Mouse (Mus musculus): Measurements from ENCODE around the gene Ctf1. TPM values are rescaled to one million over a fixed set of nuclear protein-coding genes. Genes with fewer than 3 reads are reported as not detected.
"Not testable (repeated sequence)": the region's sequence is repeated elsewhere in the genome, so short reads cannot be mapped to it uniquely, and the experiment has no call there.

Ctf1 gene
- polyA plus RNA-seq, 1 experiment from 2014 or later, result 6.5 TPM

- Histone ChIP-seq H3K36me3 (no peaks in the 10 kb centered on the region), H3K4me3 (no peak overlapping the region), H3K27me3 (ENCODE audit: insufficient read depth, poor library complexity, severe bottlenecking) (peaks cover 14% of the 10 kb centered on the region; the same call in 1 of the 2 replicates), H3K27ac (no peak overlapping the region), H3K4me1 (peaks cover 12% of the 10 kb centered on the region), H3K9me3 (no peaks in the 10 kb centered on the region)
- no peak for DNase-seq (ENCODE audit: low spot score)
- WGBS, result 78% methylated on average over 6 of the region's 6 CpGs
These were observed 6.7 kb downstream of the Ctf1 start for GRCm38 (mm10) chr7:127719258-127719657.

- Histone ChIP-seq H3K27me3 (ENCODE audit: insufficient read depth, poor library complexity, severe bottlenecking) (peaks cover 21% of the 10 kb centered on the region; the same call in 1 of the 2 replicates), H3K4me3 (no peak overlapping the region), H3K27ac (no peak overlapping the region), H3K9me3 (no peaks in the 10 kb centered on the region), H3K4me1 (no peaks in the 10 kb centered on the region), H3K36me3 (no peaks in the 10 kb centered on the region)
- WGBS, result 44% methylated on average over 2 of the region's 2 CpGs
- peak; percentile 67 for DNase-seq (ENCODE audit: low spot score)
These were observed 13.0 kb downstream of the Ctf1 start for GRCm38 (mm10) chr7:127725490-127725889.

- Histone ChIP-seq H3K27ac (no peak overlapping the region), H3K27me3 (ENCODE audit: insufficient read depth, poor library complexity, severe bottlenecking) (peaks cover 21% of the 10 kb centered on the region; the same call in 1 of the 2 replicates), H3K4me3 (no peak overlapping the region), H3K36me3 (no peaks in the 10 kb centered on the region), H3K4me1 (no peaks in the 10 kb centered on the region), H3K9me3 (no peaks in the 10 kb centered on the region)
- WGBS, result 57% methylated on average over 6 of the region's 6 CpGs
- peak; percentile 68 for DNase-seq (ENCODE audit: low spot score)
These were observed 13.4 kb downstream of the Ctf1 start for GRCm38 (mm10) chr7:127725924-127726323.

- no peak overlapping the region for H3K27ac ChIP-seq
- WGBS, result 78% methylated on average over 7 of the region's 7 CpGs
- peaks cover 21% of the 10 kb centered on the region; the same call in 1 of the 2 replicates for H3K27me3 ChIP-seq (ENCODE audit: insufficient read depth, poor library complexity, severe bottlenecking)
- no peaks in the 10 kb centered on the region for H3K36me3 ChIP-seq
- no peak overlapping the region for H3K4me3 ChIP-seq
- no peaks in the 10 kb centered on the region for H3K4me1 ChIP-seq
- H3K9me3 ChIP-seq, result no peaks in the 10 kb centered on the region
- DNase-seq (ENCODE audit: low spot score), result peak; percentile 56
These were observed 15.4 kb downstream of the Ctf1 start for GRCm38 (mm10) chr7:127727898-127728297.

- no peaks in the 10 kb centered on the region for H3K9me3 ChIP-seq
- DNase-seq (ENCODE audit: low spot score), result no peak
- WGBS, result 60% methylated on average over 4 of the region's 4 CpGs
- no peaks in the 10 kb centered on the region for H3K36me3 ChIP-seq
- peaks cover 14% of the 10 kb centered on the region; the same call in 1 of the 2 replicates for H3K27me3 ChIP-seq (ENCODE audit: insufficient read depth, poor library complexity, severe bottlenecking)
- no peak overlapping the region for H3K4me3 ChIP-seq
- no peaks in the 10 kb centered on the region for H3K4me1 ChIP-seq
- no peak overlapping the region for H3K27ac ChIP-seq
These were observed 17.6 kb downstream of the Ctf1 start for GRCm38 (mm10) chr7:127730170-127730569.

- H3K27me3 ChIP-seq (ENCODE audit: insufficient read depth, poor library complexity, severe bottlenecking); H3K4me1 ChIP-seq; DNase-seq (ENCODE audit: low spot score); H3K4me3 ChIP-seq; H3K9me3 ChIP-seq; H3K27ac ChIP-seq; H3K36me3 ChIP-seq: not testable (repeated sequence)
- WGBS, result 100% methylated on average over 1 of the region's 5 CpGs
These were observed 19.5 kb downstream of the Ctf1 start, which contains the start of gene Ctf2 for GRCm38 (mm10) chr7:127732066-127732465. Gene Ctf2 (minus strand): TSS chr7:127732166.

GRCm38 (mm10) chr7:127744366-127745045 lies 32.0 kb downstream of the Ctf1 start, which contains the start of gene Fbxl19:
Gene Fbxl19 (plus strand): TSS chr7:127744543.
- Histone ChIP-seq H3K9me3 (no peaks in the 10 kb centered on the region), H3K36me3 (peaks cover 17% of the 10 kb centered on the region), H3K4me1 (peaks cover 30% of the 10 kb centered on the region), H3K4me3 (peak within 1 kb of the TSS; percentile 86), H3K27me3 (ENCODE audit: insufficient read depth, poor library complexity, severe bottlenecking) (peaks cover 6% of the 10 kb centered on the region; the same call in 1 of the 2 replicates), H3K27ac (peak within 1 kb of the TSS; percentile 96)
- WGBS, result under 1% methylated on average over 26 of the region's 26 CpGs
- DNase-seq (ENCODE audit: low spot score), result peak; percentile 85

- peaks cover 14% of the 10 kb centered on the region for H3K27me3 ChIP-seq (ENCODE audit: insufficient read depth, poor library complexity, severe bottlenecking)
- H3K9me3 ChIP-seq, result no peaks in the 10 kb centered on the region
- WGBS, result under 1% methylated on average over 19 of the region's 19 CpGs
- H3K36me3 ChIP-seq, result peaks cover 24% of the 10 kb centered on the region
- peak overlapping the region; percentile 96 for H3K27ac ChIP-seq
- peak overlapping the region; percentile 86 for H3K4me3 ChIP-seq
- peaks cover 30% of the 10 kb centered on the region for H3K4me1 ChIP-seq
- peak; percentile 98 for DNase-seq (ENCODE audit: low spot score)
These were observed 32.7 kb downstream of the Ctf1 start for GRCm38 (mm10) chr7:127745251-127745651.

GRCm38 (mm10) chr7:127745652-127746493 lies 33.3 kb downstream of the Ctf1 start:
- Histone ChIP-seq H3K4me3 (peak overlapping the region; percentile 86), H3K36me3 (peaks cover 30% of the 10 kb centered on the region), H3K9me3 (no peaks in the 10 kb centered on the region), H3K27ac (peak overlapping the region; percentile 96), H3K27me3 (ENCODE audit: insufficient read depth, poor library complexity, severe bottlenecking) (peaks cover 20% of the 10 kb centered on the region), H3K4me1 (peaks cover 30% of the 10 kb centered on the region)
- peak; percentile 98 for DNase-seq (ENCODE audit: low spot score)
- WGBS, result under 1% methylated on average over 37 of the region's 39 CpGs

- WGBS, result under 1% methylated on average over 46 of the region's 62 CpGs
- Histone ChIP-seq H3K27me3 (ENCODE audit: insufficient read depth, poor library complexity, severe bottlenecking) (peaks cover 29% of the 10 kb centered on the region), H3K4me1 (peaks cover 30% of the 10 kb centered on the region), H3K4me3 (peak overlapping the region; percentile 86), H3K9me3 (no peaks in the 10 kb centered on the region), H3K27ac (peak overlapping the region; percentile 96), H3K36me3 (peaks cover 40% of the 10 kb centered on the region)
- peak; percentile 81 for DNase-seq (ENCODE audit: low spot score)
These were observed 34.3 kb downstream of the Ctf1 start for GRCm38 (mm10) chr7:127746494-127747491.

- Histone ChIP-seq H3K36me3 (peaks cover 49% of the 10 kb centered on the region), H3K9me3 (no peaks in the 10 kb centered on the region), H3K27ac (peak overlapping the region; percentile 96), H3K27me3 (ENCODE audit: insufficient read depth, poor library complexity, severe bottlenecking) (peaks cover 38% of the 10 kb centered on the region), H3K4me1 (peaks cover 30% of the 10 kb centered on the region), H3K4me3 (peak overlapping the region; percentile 86)
- DNase-seq (ENCODE audit: low spot score), result peak; percentile 73
- 53% methylated on average over 6 of the region's 6 CpGs for WGBS
These were observed 35.2 kb downstream of the Ctf1 start for GRCm38 (mm10) chr7:127747559-127748234.

GRCm38 (mm10) chr7:127748235-127748560 lies 35.7 kb downstream of the Ctf1 start:
- H3K4me3 ChIP-seq, result peak overlapping the region; percentile 86; the same call in 1 of the 2 replicates
- WGBS, result 91% methylated on average over 28 of the region's 28 CpGs
- peaks cover 43% of the 10 kb centered on the region for H3K27me3 ChIP-seq (ENCODE audit: insufficient read depth, poor library complexity, severe bottlenecking)
- H3K9me3 ChIP-seq, result no peaks in the 10 kb centered on the region
- DNase-seq (ENCODE audit: low spot score), result no peak
- H3K27ac ChIP-seq, result peak overlapping the region; percentile 24; the same call in 1 of the 2 replicates
- H3K4me1 ChIP-seq, result peaks cover 30% of the 10 kb centered on the region
- H3K36me3 ChIP-seq, result peaks cover 54% of the 10 kb centered on the region
